Mouse (Mus musculus) spleen, postnatal 0 days (tissue): ENCODE results near the gene Slc43a1. TPM values are rescaled to one million over a fixed set of nuclear protein-coding genes. Genes with fewer than 3 reads are reported as not detected.

Experiments
- polyA plus RNA-seq: library from polyadenylated mRNA; unstranded; fragments of >200 nt; fragmentation: Nextera tagmentation; extraction: Ambion mirVana; gene quantifications from 2 replicates; pipeline ENCODE4 v1.2.1, GENCODE M21; 2015

Slc43a1 gene
- polyA plus RNA-seq: 117 and 135 TPM in 2 replicates

GRCm38 (mm10) chr2:84838593-84838949 lies at the start of gene Slc43a1:
Gene Slc43a1, plus strand, starts transcription at chr2:84838850.

GRCm38 (mm10) chr2:84798493-84798921 lies 40.1 kb upstream of the Slc43a1 start, which contains the start of gene Ube2l6:
Gene Ube2l6, plus strand, starts transcription at chr2:84798828.

DNA sequence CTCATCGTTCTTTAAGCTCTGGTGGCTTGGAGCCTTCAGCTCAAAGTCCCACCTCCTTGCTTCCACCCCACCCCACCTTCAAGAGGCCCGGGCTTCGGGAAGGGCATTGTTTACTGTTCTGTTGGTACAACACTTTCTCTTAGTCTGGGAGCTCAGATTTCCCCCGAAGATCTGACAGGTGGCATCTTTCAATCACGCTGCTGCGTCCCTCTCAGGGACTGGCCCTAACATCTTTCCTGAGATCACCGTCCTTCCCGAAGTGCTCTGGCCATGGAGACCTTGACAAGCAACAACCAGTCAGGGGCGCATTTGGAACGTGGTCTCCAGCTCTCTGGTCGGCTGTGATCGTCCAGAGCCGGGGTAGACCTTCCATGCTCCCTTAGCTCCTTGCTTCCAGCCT lies 16.1 kb upstream of the Slc43a1 start, which contains the start of gene Smtnl1:
Smtnl1 (minus strand) TSS at position 101 of the 400 bp plus-strand sequence.

GRCm38 (mm10) chr2:84826488-84827282 lies 12.0 kb upstream of the Slc43a1 start, which contains the start of gene Timm10:
Gene Timm10, plus strand, starts transcription at chr2:84826997.

GRCm38 (mm10) chr2:84886234-84886731 lies 47.6 kb downstream of the Slc43a1 start, which contains the start of gene Rtn4rl2:
Gene Rtn4rl2, minus strand, starts transcription at chr2:84886710.

Other genes starting within 250 kb of the Slc43a1 start
- gene Ctnnd1, start 188.1 kb upstream of the Slc43a1 start, polyA plus RNA-seq: 9.4 and 12.7 TPM in 2 replicates
- 0.04 and 0.06 TPM in 2 replicates for gene Btbd18, start 179.8 kb upstream of the Slc43a1 start, polyA plus RNA-seq
- gene Selenoh, start 168.1 kb upstream of the Slc43a1 start, polyA plus RNA-seq: 167 and 177 TPM in 2 replicates
- not detected in 2 replicates for gene Gm28635, start 160.8 kb upstream of the Slc43a1 start, polyA plus RNA-seq
- gene Med19, start 160.4 kb upstream of the Slc43a1 start, polyA plus RNA-seq: 20.1 and 22.6 TPM in 2 replicates
- gene Tmx2, start 159.7 kb upstream of the Slc43a1 start, polyA plus RNA-seq: 47.0 and 48.6 TPM in 2 replicates
- gene Zdhhc5, start 123.7 kb upstream of the Slc43a1 start, polyA plus RNA-seq: 14.4 and 16.0 TPM in 2 replicates
- gene Clp1, start 111.5 kb upstream of the Slc43a1 start, polyA plus RNA-seq: 44.8 and 53.2 TPM in 2 replicates
- 43.9 and 44.8 TPM in 2 replicates for gene Ypel4, start 104.8 kb upstream of the Slc43a1 start, polyA plus RNA-seq
- gene Gm19426, start 95.2 kb upstream of the Slc43a1 start, polyA plus RNA-seq: 3.4 and 3.5 TPM in 2 replicates
- 57.2 and 70.1 TPM in 2 replicates for gene Serping1, start 63.4 kb upstream of the Slc43a1 start, polyA plus RNA-seq
- 407 and 411 TPM in 2 replicates for gene Ube2l6, start 40.0 kb upstream of the Slc43a1 start, polyA plus RNA-seq
- gene Smtnl1, start 16.2 kb upstream of the Slc43a1 start, polyA plus RNA-seq: 0.11 and 0.15 TPM in 2 replicates
- gene Timm10, start 11.9 kb upstream of the Slc43a1 start, polyA plus RNA-seq: 48.2 and 52.4 TPM in 2 replicates
- 0.16 and 0.49 TPM in 2 replicates for gene Rtn4rl2, start 47.9 kb downstream of the Slc43a1 start, polyA plus RNA-seq
- 107 and 119 TPM in 2 replicates for gene Slc43a3, start 97.7 kb downstream of the Slc43a1 start, polyA plus RNA-seq
- gene Prg2, start 141.6 kb downstream of the Slc43a1 start, polyA plus RNA-seq: 9.3 and 11.5 TPM in 2 replicates
- gene Prg3, start 149.4 kb downstream of the Slc43a1 start, polyA plus RNA-seq: 1.6 and 3.1 TPM in 2 replicates
- 167 and 180 TPM in 2 replicates for gene Ssrp1, start 198.4 kb downstream of the Slc43a1 start, polyA plus RNA-seq
- 0.32 and 0.45 TPM in 2 replicates for gene P2rx3, start 198.6 kb downstream of the Slc43a1 start, polyA plus RNA-seq
- 6.3 and 8.5 TPM in 2 replicates for gene Tnks1bp1, start 209.2 kb downstream of the Slc43a1 start, polyA plus RNA-seq